Mouse (Mus musculus) embryo, embryonic 11.5 days (tissue): Measurements from ENCODE around the gene Hprt.

ENCODE experiments used
- DNase-seq: peaks from one replicate; pipeline ENCODE4 v3.0.0-alpha.2; 2012; ENCODE audit warnings: low read depth, low spot score

Hprt gene

DNA sequence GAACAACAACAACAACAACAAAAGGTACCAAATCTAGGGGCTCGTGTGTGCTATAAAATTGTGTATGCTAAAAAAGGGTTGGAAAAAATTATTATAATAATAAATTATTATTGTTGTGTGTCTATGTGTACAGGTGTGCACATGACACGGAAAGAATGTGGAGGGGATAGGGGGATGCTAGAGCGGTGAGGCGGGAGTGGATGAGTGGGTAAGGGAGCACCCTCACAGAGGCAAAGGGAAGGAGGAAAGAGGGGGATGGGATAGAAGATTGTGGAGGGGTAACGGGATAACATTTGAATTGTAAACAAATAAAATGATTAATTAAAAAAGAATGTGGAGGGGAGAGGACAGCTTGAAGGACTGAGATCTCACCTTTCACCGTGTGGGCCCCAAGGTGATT is 52.2 kb downstream of the Hprt start:
- DNase-seq = no peak

DNA sequence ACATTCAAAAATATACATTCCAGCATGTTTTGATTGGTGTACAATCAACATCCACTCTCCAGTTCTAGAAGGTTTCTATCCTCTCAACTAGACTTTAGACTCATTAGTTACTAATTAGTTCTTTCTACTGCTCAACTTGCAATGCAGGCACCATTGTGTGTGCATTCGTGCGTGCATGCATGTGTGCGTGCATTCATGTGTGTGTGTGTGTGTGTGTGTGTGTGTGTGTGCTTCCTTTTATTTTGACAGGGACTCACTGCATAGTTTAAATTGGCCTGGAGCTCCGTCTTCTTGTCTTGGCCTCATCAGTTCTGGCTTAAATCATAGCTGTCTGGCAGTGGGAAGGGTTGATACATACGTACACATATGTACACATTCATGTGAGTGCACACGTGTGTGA is 53.1 kb downstream of the Hprt start:
- DNase-seq = no peak

DNA sequence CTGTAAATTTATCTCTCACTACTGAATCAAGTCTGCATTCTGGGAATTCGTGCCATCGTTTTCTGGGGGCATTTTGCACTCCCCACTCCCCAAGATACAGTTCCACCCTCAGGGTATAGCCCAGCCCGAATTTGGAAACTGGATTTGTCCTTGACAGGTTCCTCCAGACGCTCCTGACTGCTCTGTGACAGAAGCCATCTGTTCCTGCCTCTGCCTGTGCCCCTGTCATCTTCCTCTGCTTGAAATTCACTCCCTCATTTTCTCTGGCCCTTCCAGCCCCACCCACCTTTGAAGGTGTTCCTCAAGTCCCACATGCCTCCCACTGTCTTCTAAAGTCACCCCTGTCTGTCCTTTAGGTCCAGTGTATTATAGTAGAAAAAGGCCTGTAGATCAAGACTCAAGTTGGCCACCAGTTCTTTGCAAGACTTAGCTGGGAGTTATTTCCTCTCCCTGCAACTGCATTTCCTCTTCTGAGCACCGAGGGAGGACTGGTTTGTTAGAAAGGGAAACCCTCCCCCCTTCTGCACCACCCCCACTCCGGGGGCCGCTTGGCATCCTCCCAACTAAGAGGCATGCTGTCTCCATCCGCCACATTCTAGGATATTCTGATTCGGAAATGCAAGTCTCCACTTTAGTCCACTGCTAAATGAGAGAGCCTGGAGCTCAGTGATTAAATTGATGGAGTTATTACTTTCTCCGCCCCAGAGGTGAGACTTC is 57.4 kb downstream of the Hprt start:
- DNase-seq = no peak

- DNase-seq = no peak
Observed at GRCm38 (mm10) chrX:53046033-53046432, 58.1 kb downstream of the Hprt start.

GRCm38 (mm10) chrX:53046911-53047310 is 59.0 kb downstream of the Hprt start:
- DNase-seq = no peak

- DNase-seq = no peak
Observed at GRCm38 (mm10) chrX:53049196-53049595, 61.3 kb downstream of the Hprt start.

DNA sequence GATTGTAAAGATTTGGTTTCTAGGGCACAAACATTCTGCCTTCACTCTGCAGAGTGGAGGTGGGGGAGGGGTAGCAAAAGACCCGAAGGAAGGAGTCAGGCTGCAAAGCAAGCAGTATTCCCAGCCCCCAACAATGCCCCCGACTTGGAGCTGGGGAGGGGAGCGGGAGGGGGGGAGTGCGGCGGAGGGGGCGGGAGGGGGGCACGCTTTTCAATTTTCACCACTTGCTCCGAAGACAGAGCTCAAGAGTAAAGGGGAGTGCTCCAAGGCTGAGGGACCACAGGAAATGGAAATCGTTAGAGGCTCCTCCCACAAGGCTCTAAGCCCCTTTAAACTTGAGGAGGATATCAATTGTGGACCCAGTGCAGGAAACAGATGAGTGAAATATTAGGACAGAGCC is 62.4 kb downstream of the Hprt start:
- no peak for DNase-seq

DNA sequence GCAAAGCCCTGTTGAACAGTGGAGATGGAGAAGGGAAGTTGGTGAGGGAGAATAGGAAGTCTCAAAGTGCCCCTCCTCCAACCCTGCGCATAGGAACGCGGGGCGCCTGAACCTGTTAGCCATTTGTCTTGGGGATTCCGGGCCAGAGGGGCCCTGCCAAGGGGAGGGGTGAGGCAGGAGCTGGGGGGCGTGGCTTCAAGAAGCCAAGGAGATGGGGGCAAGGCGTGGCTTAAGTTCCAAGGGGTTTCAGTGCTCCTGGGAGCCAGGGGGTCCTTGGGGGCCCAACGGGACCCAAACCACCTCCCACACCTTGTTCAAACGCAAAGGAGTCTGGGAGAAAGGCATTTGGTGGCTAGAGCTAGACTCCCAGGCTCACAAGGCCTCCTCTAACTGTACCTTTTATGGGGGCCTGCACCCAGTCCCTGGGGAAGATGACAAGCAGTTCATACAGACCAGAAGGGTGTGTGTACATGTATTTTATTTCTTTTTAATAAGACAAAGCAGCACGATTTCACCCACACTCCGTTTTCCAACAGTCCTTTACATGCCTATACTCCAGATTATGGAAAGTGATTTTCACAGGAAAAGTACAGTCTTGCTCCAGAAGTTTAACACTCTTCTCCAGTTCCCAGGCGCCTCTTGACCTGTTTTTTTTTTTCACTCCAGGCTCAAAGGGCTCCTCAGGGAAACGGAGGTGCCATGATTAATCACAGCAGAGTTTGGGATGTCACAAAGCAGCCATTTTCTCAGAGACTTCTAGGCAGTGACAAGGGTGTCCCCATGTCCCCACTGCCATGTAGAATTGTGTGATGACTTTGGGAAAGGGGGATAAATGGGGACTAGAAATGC is 64.9 kb downstream of the Hprt start:
- DNase-seq = peak; percentile 66

DNA sequence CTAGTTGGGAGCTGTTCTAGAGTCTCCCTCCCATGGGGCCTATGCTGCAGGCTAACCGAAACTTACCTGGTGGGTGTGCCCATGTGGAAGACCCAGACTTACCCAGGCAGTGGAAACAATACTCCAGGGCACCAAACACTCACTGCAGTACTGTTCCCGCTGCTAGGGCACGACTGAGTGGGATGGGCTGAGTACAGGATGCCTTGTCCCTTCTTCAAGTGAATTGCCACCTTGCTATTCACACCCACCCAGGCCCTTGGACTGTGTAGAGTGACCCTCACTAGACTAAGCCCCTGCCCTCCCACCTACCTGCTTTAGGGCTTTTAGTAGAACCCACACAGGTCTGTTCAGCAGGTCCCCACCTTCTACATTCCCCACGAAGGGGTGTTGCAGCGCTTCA is 65.9 kb downstream of the Hprt start:
- no peak for DNase-seq

- DNase-seq = no peak
Observed at GRCm38 (mm10) chrX:53055771-53056170, 67.8 kb downstream of the Hprt start.

GRCm38 (mm10) chrX:53056627-53057026 is 68.7 kb downstream of the Hprt start:
- DNase-seq = no peak

DNA sequence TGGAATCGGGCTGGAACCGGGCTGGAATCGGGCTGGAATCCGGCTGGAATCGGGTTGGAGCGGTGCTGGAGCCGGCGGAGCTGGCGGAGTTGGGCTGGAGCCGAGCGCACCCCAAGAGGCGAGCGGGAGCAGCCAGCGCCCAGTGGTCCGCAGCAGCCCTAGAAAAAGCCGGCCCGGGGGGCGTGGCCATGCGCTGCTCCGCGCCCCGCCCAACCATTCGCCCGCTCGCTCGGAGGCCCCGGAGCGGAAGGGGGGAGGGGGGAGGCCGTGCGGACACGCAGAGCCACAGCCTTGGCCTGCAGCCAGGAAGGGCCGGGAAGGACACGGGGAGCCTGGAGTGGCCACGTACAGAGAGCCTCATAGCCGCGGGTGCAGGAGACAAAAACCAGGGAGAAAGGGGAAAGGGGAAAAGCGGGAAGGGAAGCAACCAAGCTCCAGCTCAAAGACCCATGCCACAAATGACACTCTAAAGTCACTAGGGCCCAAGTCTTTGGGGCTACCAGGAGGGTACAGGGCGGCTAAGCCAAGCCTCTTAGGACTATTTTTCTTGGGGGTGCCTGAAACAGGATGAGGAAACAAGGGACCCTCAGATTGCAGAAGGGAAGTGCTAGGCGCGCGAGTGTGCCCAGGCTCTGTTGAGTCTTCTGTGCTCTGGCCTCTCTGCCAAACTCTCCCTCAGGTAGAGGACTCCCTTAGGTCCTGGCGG is 69.3 kb downstream of the Hprt start:
- peak; percentile 74 for DNase-seq

DNA sequence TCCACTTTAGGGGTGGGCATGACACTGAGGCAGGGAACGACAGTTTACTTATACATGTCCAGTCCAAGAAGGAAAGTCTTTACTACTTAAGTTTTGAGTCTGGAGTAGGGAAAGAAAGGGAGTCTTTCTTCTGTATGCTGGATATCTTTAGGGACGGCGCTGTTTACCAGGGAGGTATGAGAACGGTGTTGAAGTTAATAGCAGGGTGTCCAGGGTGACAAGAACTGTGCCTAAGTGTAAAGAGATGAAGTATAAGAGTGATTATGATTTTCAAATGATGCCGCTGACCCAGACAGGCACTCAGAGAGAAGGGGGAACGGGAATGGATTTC is 69.8 kb downstream of the Hprt start:
- no peak for DNase-seq

DNA sequence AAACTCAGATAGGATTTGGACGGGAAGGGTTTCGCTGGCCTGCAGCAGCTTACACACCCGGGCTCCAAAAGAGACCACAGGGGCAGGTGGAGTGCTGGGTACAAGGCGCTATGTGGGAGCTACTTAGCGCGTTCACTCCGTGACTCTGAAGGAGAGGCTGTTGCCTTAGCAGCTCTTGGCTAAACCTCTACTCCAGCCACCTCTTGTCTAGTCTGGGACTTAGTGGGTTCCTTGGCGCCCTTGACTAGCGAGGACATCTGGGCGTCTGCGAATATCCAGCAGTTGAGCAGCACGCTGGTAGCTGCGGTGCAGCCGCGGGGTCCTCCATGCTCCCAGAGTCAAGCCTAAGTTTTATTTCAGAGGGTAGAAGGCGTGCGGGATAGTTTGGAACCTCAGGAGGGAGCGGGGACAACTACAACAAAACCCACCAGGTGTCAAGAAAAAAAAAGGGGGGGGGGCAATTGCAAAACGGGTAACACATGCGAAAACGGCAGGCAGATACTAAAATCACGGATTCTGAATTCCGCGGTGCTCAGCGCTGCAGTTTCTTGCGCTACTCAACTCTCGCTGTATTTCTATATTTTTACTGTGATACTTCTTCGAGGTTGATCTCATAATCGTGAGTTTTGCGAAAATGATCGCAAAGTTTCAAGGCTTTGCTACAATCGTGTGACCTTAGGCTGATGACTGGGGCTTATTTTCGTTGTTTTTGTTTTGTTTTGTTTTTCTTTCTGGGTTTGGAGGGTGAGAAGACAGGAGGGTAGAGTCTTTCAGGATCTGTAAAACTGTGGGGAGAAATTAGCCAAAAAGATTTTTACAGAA is 70.7 kb downstream of the Hprt start:
- no peak for DNase-seq

DNA sequence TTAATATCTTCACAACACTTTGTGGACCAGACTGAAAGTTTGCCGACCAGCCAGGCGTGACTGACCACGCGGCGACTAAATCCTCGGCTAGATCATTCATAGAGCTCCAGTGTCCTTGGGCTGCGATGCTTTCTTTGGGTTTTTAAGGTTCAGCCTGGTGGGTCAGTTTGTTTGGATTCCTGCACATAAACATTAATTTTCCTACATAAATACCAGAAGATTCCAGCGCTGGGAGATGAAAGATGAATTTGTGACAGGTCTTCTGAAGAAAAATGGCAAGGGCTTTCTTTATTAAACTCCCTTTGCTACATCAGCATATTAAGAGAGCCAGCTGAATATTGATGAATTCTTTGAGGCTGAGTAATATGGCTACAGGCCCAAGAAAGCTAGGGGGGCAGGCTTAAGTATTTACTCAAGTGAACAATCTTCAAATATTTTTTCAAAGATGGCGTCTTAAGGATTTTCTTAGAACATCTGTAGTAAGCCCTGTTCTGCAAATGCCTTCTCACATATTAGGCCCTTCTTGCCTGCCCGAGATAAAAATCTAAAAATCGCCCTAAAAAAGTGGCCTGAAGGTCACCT is 71.6 kb downstream of the Hprt start:
- DNase-seq = no peak

DNA sequence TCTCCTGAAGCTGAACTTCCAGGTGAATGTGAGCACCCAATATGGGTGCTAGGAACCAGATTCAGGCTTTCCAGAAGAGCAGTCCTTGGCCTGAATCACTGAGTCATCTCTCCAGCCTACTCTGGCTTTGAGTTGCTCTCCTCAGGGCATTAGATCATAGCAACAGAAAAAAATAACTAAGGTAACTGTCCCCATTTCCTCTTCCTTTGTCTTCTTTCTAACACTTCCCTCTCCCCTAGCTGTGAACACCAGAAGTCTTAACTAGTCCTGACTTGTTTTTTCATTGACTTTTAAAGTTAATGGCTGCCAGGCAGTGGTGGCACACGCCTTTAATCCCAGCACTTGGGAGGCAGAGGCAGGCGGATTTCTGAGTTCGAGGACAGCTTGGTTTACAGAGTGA is 76.5 kb downstream of the Hprt start:
- DNase-seq = no peak
